Mouse (Mus musculus) cerebellum, adult 11 months (tissue): Measurements from ENCODE around the gene Gm10722.
"Not testable (repeated sequence)": the region's sequence is repeated elsewhere in the genome, so short reads cannot be mapped to it uniquely, and the experiment has no call there.

Experiments
- DNase-seq: peaks from one replicate; pipeline ENCODE4 v3.0.0; 2022

The Gm10722 gene

DNA sequence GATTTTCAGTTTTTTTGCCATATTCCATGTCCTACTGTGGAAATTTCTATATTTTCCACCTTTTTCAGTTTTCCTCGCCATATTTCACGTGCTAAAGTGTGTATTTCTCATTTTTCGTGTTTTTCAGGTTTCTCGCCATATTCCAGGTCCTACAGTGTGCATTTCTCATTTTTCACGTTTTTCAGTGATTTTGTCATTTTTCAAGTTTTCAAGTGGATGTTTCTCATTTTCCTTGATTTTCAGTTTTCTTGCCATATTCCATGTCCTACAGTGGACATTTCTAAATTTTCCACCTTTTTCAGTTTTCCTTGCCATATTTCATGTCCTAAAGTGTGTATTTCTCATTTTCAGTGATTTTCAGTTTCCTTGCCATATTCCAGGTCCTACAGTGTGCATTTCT, 25.4 kb downstream of the Gm10722 start:
- DNase-seq, result not testable (repeated sequence)

DNA sequence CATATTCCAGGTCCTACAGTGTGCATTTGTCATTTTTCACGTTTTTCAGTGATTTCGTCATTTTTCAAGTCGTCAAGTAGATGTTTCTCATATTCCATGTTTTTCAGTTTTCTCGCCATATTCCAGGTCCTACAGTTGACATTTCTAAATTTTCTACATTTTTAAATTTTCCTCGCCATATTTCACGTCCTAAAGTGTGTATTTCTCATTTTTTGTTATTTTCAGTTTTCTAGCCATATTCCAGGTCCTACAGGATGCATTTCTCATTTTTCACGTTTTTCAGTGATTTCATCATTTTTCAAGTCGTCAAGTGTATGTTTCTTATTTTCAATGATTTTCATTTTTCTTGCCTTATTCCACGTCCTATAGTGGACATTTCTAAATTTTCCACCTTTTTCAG, 26.0 kb downstream of the Gm10722 start:
- DNase-seq, result not testable (repeated sequence)

DNA sequence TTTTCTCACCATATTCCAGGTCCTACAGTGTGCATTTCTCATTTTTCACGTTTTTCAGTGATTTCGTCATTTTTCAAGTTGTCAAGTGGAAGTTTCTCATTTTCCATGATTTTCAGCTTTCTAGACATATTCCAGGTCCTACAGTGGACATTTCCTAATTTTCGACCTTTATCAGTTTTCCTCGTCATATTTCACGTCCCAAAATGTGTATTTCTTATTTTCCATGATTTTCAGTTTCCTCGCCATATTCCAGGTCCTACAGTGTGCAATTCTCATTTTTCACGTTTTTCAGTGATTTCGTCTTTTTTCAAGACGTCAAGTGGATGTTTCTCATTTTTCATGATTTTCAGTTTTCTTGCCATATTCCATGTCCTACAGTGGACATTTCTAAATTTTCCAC, 26.5 kb downstream of the Gm10722 start:
- not testable (repeated sequence) for DNase-seq

DNA sequence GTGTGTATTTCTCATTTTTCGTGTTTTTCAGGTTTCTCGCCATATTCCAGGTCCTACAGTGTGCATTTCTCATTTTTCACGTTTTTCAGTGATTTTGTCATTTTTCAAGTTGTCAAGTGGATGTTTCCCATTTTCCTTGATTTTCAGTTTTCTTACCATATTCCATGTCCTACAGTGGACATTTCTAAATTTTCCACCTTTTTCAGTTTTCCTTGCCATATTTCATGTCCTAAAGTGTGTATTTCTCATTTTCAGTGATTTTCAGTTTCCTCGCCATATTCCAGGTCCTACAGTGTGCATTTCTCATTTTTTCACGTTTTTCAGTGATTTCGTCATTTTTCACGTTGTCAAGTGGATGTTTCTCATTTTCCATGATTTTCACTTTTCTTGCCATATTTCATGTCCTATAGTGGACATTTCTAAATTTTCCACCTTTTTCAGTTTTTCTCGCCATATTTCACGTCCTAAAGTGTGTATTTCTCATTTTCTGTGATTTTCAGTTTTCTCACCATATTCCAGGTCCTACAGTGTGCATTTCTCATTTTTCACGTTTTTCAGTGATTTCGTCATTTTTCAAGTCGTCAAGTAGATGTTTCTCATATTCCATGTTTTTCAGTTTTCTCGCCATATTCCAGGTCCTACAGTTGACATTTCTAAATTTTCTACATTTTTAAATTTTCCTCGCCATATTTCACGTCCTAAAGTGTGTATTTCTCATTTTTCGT, 28.7 kb downstream of the Gm10722 start:
- DNase-seq, result not testable (repeated sequence)

DNA sequence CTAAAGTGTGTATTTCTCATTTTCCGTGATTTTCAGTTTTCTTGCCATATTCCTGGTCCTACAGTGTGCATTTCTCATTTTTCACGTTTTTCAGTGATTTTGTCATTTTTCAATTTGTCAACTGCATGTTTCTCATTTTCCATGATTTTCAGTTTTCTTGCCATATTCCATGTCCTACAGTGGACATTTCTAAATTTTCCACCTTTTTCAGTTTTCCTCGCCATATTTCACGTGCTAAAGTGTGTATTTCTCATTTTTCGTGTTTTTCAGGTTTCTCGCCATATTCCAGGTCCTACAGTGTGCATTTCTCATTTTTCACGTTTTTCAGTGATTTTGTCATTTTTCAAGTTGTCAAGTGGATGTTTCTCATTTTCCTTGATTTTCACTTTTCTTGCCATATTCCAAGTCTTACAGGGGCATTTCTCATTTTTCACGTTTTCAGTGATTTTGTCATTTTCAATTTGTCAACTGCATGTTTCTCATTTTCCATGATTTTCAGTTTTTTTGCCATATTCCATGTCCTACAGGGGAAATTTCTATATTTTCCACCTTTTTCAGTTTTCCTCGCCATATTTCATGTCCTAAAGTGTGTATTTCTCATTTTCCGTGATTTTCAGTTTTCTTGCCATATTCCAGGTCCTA, 30.1 kb downstream of the Gm10722 start:
- DNase-seq, result not testable (repeated sequence)

DNA sequence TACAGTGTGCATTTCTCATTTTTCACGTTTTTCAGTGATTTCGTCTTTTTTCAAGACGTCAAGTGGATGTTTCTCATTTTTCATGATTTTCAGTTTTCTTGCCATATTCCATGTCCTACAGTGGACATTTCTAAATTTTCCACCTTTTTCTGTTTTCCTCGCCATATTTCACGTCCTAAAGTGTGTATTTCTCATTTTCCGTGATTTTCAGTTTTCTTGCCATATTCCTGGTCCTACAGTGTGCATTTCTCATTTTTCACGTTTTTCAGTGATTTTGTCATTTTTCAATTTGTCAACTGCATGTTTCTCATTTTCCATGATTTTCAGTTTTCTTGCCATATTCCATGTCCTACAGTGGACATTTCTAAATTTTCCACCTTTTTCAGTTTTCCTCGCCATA, 33.6 kb downstream of the Gm10722 start, which contains the start of gene Gm17535:
TSS of gene Gm17535 (plus strand) at position 301 of the 400 bp plus-strand sequence.
- DNase-seq, result not testable (repeated sequence)

DNA sequence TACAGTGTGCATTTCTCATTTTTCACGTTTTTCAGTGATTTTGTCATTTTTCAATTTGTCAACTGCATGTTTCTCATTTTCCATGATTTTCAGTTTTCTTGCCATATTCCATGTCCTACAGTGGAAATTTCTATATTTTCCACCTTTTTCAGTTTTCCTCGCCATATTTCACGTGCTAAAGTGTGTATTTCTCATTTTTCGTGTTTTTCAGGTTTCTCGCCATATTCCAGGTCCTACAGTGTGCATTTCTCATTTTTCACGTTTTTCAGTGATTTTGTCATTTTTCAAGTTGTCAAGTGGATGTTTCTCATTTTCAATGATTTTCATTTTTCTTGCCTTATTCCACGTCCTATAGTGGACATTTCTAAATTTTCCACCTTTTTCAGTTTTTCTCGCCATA, 35.9 kb downstream of the Gm10722 start, which contains the start of gene Gm10715:
TSS of gene Gm10715 (plus strand) at position 301 of the 400 bp plus-strand sequence.
- DNase-seq, result not testable (repeated sequence)

DNA sequence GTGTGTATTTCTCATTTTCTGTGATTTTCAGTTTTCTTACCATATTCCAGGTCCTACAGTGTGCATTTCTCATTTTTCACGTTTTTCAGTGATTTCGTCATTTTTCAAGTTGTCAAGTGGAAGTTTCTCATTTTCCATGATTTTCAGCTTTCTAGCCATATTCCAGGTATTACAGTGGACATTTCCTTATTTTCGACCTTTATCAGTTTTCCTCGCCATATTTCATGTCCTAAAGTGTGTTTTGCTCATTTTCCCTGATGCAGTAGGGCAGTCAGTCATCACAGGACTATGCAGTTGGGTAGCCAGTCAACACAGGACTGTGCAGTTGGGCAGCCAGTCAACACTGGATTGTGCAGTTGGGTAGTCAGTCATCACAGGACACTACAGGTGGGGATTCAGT, 37.4 kb downstream of the Gm10722 start:
- DNase-seq, result not testable (repeated sequence)
